Mouse (Mus musculus) gastrocnemius, postnatal 4 days (tissue): Measurements from ENCODE around the gene Magel2. TPM values are rescaled to one million over a fixed set of nuclear protein-coding genes. Genes with fewer than 3 reads are reported as not detected.

Experiments
- DNase-seq, 2 experiments: peaks; one replicate each; pipeline ENCODE4 v3.0.0; 2021 to 2022; ENCODE audit warnings: low spot score in 2 of 2, mixed read lengths in 2 of 2
- long read RNA-seq, 2 experiments: library from polyadenylated mRNA; stranded (forward); transcript quantifications; one replicate each; pipeline ENCODE4 v2.0.0; 2021
- total RNA-seq, 2 experiments: library from RNA; stranded (reverse); gene quantifications; 2 replicates each; pipeline ENCODE4 v1.2.3; 2021

Gene Magel2
- 10 to 100 TPM; 10.6 to 14.3 TPM for total RNA-seq
- long read RNA-seq, experiment 1, full-length matches to known transcripts, result 6 of 6 reads
- long read RNA-seq, experiment 1, partial matches to known transcripts, result 0 of 6 reads
- long read RNA-seq, experiment 1, other reads (novel, unspliced or antisense), result 0 of 6 reads
- long read RNA-seq, experiment 2, full-length matches to known transcripts, result 15 of 15 reads
- long read RNA-seq, experiment 2, partial matches to known transcripts, result 0 of 15 reads
- long read RNA-seq, experiment 2, other reads (novel, unspliced or antisense), result 0 of 15 reads

- DNase-seq, result peak in 1 of 2 experiments; percentile 42
Observed at GRCm38 (mm10) chr7:62376510-62377304, at the start of gene Magel2. Gene Magel2, plus strand, starts transcription at chr7:62377010.

GRCm38 (mm10) chr7:62345411-62345810 is 31.4 kb upstream of the Magel2 start:
- DNase-seq, result peak in 1 of 2 experiments; percentile 19

- no peak for DNase-seq
Observed at GRCm38 (mm10) chr7:62346269-62346668, 30.5 kb upstream of the Magel2 start, which contains the start of gene Ndn. Gene Ndn, plus strand, starts transcription at chr7:62346569.

- DNase-seq, result peak; percentile 74 to 85
Observed at GRCm38 (mm10) chr7:62348106-62348803, 28.6 kb upstream of the Magel2 start.

- DNase-seq, result peak; percentile 8 to 15
Observed at GRCm38 (mm10) chr7:62348804-62349190, 28.0 kb upstream of the Magel2 start.

- no peak for DNase-seq
Observed at GRCm38 (mm10) chr7:62351266-62351665, 25.5 kb upstream of the Magel2 start.

GRCm38 (mm10) chr7:62365039-62365636 is 11.7 kb upstream of the Magel2 start:
- DNase-seq, result no peak

GRCm38 (mm10) chr7:62366730-62367129 is 10.1 kb upstream of the Magel2 start:
- no peak for DNase-seq

- peak in 1 of 2 experiments; percentile 21 for DNase-seq
Observed at GRCm38 (mm10) chr7:62375658-62376057, 1.2 kb upstream of the Magel2 start.

GRCm38 (mm10) chr7:62377313-62377712 is 503 bp downstream of the Magel2 start:
- peak in 1 of 2 experiments; percentile 21 for DNase-seq

- no peak for DNase-seq
Observed at GRCm38 (mm10) chr7:62378529-62378928, 1.7 kb downstream of the Magel2 start.

GRCm38 (mm10) chr7:62382391-62382790 is 5.6 kb downstream of the Magel2 start:
- peak in 1 of 2 experiments; percentile 30 for DNase-seq

GRCm38 (mm10) chr7:62388291-62388690 is 11.5 kb downstream of the Magel2 start:
- DNase-seq, result no peak

GRCm38 (mm10) chr7:62392202-62392601 is 15.4 kb downstream of the Magel2 start:
- DNase-seq, result no peak

GRCm38 (mm10) chr7:62406573-62407050 is 29.8 kb downstream of the Magel2 start:
- DNase-seq, result no peak

- DNase-seq, result no peak
Observed at GRCm38 (mm10) chr7:62407803-62408202, 31.0 kb downstream of the Magel2 start.

GRCm38 (mm10) chr7:62415222-62415621 is 38.4 kb downstream of the Magel2 start:
- no peak for DNase-seq

- DNase-seq, result no peak
Observed at GRCm38 (mm10) chr7:62416173-62416572, 39.4 kb downstream of the Magel2 start.

GRCm38 (mm10) chr7:62418346-62418745 is 41.5 kb downstream of the Magel2 start:
- no peak for DNase-seq

- DNase-seq, result peak in 1 of 2 experiments; percentile 7
Observed at GRCm38 (mm10) chr7:62419105-62419492, 42.3 kb downstream of the Magel2 start.
